Mouse (Mus musculus) midbrain, embryonic 12.5 days (tissue): Measurements from ENCODE around the gene Flot1. TPM values are rescaled to one million over a fixed set of nuclear protein-coding genes. Genes with fewer than 3 reads are reported as not detected.

Source experiments
- ATAC-seq: fragments of 200-750 bp; cut with Nextera tagmentation; 2 replicates; pipeline ENCODE4 v1.8.0; 2017; ENCODE audit warnings: low read depth, moderate TSS enrichment, moderate library complexity; ENCODE audit not compliant: low FRiP score
- H3K27ac ChIP-seq: fragments of 300-500 bp; sonication (generic); replicated peaks from 2 replicates; pipeline ENCODE4 v1.5.1; 2016; ENCODE audit warnings: mild to moderate bottlenecking
- H3K27me3 ChIP-seq: fragments of 300-500 bp; sonication (generic); 2 replicates; pipeline ENCODE4 v1.6.1; 2016; ENCODE audit warnings: mild to moderate bottlenecking
- H3K36me3 ChIP-seq: fragments of 300-500 bp; sonication (generic); 2 replicates; pipeline ENCODE4 v1.6.1; 2016
- H3K4me1 ChIP-seq: fragments of 300-500 bp; sonication (generic); 2 replicates; pipeline ENCODE4 v1.6.1; 2016
- H3K4me2 ChIP-seq: fragments of 300-500 bp; sonication (generic); replicated peaks from 2 replicates; pipeline ENCODE4 v1.6.1; 2016; ENCODE audit warnings: mild to moderate bottlenecking, moderate library complexity
- H3K4me3 ChIP-seq: fragments of 300-500 bp; sonication (generic); 2 replicates; pipeline ENCODE4 v1.5.1; 2016; ENCODE audit warnings: mild to moderate bottlenecking
- H3K9ac ChIP-seq: fragments of 300-500 bp; sonication (generic); replicated peaks from 2 replicates; pipeline ENCODE4 v1.6.1; 2016; ENCODE audit warnings: mild to moderate bottlenecking, moderate library complexity
- H3K9me3 ChIP-seq: fragments of 300-500 bp; sonication (generic); 2 replicates; pipeline ENCODE4 v1.6.1; 2016; ENCODE audit warnings: mild to moderate bottlenecking
- WGBS: fragments of 180-500 bp; shearing (Covaris S2); methylation state at CpG from one replicate; pipeline ENCODE4 v1.1.7; 2016; 5-methylcytosine and 5-hydroxymethylcytosine counted together
- microRNA-seq: library from miRNA; unstranded; fragments of <30 nt; microRNA quantifications from one replicate; pipeline ENCODE4, GENCODE M21; 2017
- polyA plus RNA-seq: library from polyadenylated mRNA; unstranded; fragments of >200 nt; fragmentation: Nextera tagmentation; extraction: Ambion mirVana; gene quantifications from 2 replicates; pipeline ENCODE4 v1.2.1, GENCODE M21; 2016

Flot1 gene
- polyA plus RNA-seq, 1 experiment from 2014 or later = 53.5 TPM

DNA sequence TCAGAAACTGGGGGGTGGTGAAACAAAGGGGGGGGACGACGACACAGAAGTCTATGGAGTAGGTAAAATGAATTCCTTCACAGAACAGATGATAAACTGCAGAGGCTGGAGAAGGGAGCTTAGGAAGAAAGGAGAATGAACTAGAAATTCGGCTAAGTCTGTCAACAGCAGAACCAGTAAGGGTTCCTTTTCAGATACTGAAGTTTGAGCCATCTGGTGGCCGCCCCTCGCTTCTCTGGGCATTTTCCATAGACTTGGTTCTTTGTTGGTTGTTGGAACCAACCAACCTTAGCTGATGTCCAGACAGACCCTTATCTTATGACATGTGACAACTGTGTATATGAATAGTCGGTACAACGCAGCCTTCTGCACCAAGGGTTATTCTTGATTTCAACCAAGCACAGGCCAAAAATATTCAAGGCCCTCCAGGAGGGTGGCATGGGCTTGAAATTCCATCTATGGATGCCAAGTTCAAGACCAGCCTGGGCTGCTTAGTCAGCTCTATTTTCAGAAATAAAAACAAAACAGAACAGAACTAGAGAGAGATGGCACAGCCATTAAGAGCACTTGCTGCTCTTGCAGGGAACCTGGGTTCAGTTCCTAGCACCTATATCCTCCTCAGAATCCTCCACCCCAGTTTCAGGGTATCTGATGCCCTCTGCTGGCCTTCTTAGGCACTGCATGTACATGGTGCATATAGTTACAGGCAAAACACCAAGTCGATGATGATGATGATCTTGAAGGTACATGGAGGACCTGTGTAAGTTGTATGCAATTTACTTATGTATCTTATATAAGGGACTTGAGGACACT is 48.1 kb downstream of the Flot1 start:
- Histone ChIP-seq H3K36me3 (peaks cover 48% of the 10 kb centered on the region), H3K9ac (no peak overlapping the region), H3K27me3 (no peaks in the 10 kb centered on the region), H3K9me3 (0 out of 2 replicates have a peak, but pooled peaks cover 5% of the 10 kb centered on the region), H3K4me1 (peaks cover 60% of the 10 kb centered on the region), H3K27ac (peak overlapping the region; percentile 39; the same call in 1 of the 2 replicates), H3K4me3 (peak overlapping the region; percentile 60), H3K4me2 (peak overlapping the region; percentile 100)
- ATAC-seq = no peak
- WGBS = 87% methylated on average over 8 of the region's 8 CpGs

DNA sequence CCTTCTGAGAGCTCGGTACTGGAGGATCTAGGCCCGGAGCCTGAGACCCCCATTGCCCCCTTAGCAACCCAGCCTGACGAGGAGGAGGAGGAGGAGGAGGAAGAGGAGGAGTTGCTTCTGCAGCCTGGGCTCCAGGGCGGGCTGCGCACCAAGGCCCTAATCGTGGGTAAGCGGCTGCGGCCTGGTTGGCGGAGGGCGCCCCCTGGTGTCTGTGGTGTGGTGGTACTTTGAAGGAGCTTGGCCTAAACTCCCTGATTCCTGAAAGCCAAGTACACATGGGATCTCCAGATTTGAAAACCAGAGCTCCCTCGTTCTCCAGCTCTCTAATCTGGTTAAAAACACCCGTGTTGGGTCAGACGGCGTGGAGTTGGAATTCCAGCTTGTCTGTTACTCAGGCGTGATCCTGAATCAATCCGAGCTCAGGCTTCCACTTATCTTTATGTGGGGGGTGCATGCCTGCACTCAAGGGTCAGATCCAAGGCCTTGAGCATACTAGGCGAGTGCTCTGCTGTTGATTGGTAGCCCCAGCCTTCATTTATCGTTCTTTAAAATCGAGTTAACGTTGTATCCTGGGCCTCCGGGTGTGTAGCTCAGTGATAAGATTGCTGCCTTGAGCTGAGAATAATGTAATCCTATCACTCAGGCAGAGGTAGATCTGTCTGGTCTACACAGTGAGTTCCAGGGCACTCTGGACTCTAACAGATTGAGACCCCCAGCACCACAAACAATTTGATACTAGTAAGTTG is 50.9 kb downstream of the Flot1 start:
- H3K27me3 ChIP-seq = no peaks in the 10 kb centered on the region
- peak; percentile 28 for ATAC-seq
- 0 out of 2 replicates have a peak, but pooled peaks cover 5% of the 10 kb centered on the region for H3K9me3 ChIP-seq
- H3K36me3 ChIP-seq = peaks cover 47% of the 10 kb centered on the region
- WGBS = 35% methylated on average over 21 of the region's 21 CpGs
- H3K4me1 ChIP-seq = peaks cover 39% of the 10 kb centered on the region
- peak overlapping the region; percentile 27 for H3K4me2 ChIP-seq
- no peak overlapping the region; the same call in 1 of the 2 replicates for H3K9ac ChIP-seq
- peak overlapping the region; percentile 14; the same call in 1 of the 2 replicates for H3K4me3 ChIP-seq
- peak overlapping the region; percentile 49; the same call in 1 of the 2 replicates for H3K27ac ChIP-seq

DNA sequence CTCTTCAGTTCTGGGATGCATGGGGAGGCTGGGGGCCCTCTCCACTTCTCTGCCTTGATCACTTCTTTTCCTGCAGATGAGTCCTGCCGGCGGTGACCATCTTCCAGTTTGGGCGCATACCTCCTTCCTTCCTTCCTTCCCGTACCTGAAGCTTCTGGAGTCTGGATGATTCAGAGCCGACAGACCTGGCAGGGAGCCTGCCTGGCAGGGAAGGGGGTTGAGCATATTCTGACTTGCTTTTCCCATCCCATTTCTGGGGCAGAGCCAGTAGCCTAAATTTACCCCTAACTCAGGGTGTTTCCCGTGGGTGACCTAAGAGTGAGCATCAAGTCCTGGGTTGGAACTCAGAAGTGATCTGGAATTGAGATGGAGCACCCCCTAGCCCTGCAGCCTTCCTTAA is 51.7 kb downstream of the Flot1 start:
- peaks cover 33% of the 10 kb centered on the region for H3K4me1 ChIP-seq

DNA sequence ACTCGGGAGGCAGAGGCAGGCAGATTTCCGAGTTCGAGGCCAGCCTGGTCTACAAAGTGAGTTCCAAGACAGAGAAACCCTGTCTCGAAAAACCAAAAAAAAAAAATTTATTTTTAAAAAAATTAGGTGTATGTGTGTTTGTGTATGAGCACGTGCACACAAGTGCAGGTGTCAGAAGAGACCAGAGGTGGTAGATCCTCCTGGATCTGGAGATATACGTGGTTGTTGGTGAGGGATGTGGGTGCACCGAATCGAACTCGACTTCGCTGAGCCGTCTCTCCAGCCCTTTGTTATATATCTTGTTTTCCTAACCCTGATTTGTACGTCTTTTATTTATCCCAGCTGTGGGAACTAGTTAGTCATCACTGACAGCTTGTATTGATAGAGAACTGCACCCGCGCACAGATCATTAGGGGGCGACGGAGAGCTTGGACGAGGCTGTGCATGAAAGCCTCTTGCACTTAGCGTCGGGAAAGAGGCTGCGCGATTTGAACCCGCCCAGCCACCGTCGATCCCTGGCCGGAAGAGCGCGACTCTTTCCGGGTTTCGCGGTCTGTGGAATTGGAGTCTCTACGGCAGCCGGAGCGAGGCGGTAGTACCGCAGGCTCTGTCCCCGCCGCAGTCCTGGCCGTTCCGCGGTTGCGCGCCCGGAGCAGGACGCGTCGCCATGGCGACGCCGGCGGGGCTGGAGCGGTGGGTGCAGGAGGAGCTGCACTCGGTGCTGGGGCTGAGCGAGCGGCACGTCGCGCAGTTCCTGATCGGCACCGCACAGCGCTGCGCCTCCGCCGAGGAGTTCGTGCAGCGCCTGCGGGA is 56.4 kb downstream of the Flot1 start, which contains the start of gene Dhx16:
Gene Dhx16, plus strand, starts transcription at position 575 of the 813 bp plus-strand sequence.
- peak within 1 kb of the TSS; percentile 89 for H3K9ac ChIP-seq
- H3K36me3 ChIP-seq = peaks cover 48% of the 10 kb centered on the region
- H3K27me3 ChIP-seq = no peaks in the 10 kb centered on the region
- peak; percentile 91 for ATAC-seq
- WGBS = 6% methylated on average over 66 of the region's 66 CpGs
- H3K4me2 ChIP-seq = peak within 1 kb of the TSS; percentile 77
- no peaks in the 10 kb centered on the region for H3K9me3 ChIP-seq
- peak within 1 kb of the TSS; percentile 81 for H3K27ac ChIP-seq
- peaks cover 15% of the 10 kb centered on the region for H3K4me1 ChIP-seq
- H3K4me3 ChIP-seq = peak within 1 kb of the TSS; percentile 92

More for the DNA sequence above, 51.7 kb downstream of the Flot1 start:
- Histone ChIP-seq H3K27me3 (no peaks in the 10 kb centered on the region), H3K4me2 (no peak overlapping the region), H3K9ac (no peak overlapping the region), H3K4me3 (no peak overlapping the region), H3K9me3 (0 out of 2 replicates have a peak, but pooled peaks cover 5% of the 10 kb centered on the region), H3K27ac (no peak overlapping the region), H3K36me3 (peaks cover 47% of the 10 kb centered on the region)
- no peak for ATAC-seq
- 95% methylated on average over 6 of the region's 6 CpGs for WGBS

Small RNA genes within 50 kb of the gene (microRNA-seq; reads per million reads assigned to microRNA genes)
- 0.70 reads per million for gene Gm28033

Other genes starting within 250 kb of the Flot1 start
- gene Sfta2, start 221.7 kb upstream of the Flot1 start, polyA plus RNA-seq = not detected in 2 replicates
- not detected in 2 replicates for gene Gm9573, start 196.6 kb upstream of the Flot1 start, polyA plus RNA-seq
- 0.08 TPM in 1 of 2 replicates, not detected in the other for gene Mucl3, start 179.5 kb upstream of the Flot1 start, polyA plus RNA-seq
- gene Vars2, start 155.6 kb upstream of the Flot1 start, polyA plus RNA-seq = 18.7 and 19.0 TPM in 2 replicates
- gene Gtf2h4, start 149.5 kb upstream of the Flot1 start, polyA plus RNA-seq = 34.0 and 34.9 TPM in 2 replicates
- 201 and 218 TPM in 2 replicates for gene Ddr1, start 118.6 kb upstream of the Flot1 start, polyA plus RNA-seq
- 5.4 and 7.5 TPM in 2 replicates for gene Ier3, start 1.5 kb upstream of the Flot1 start, polyA plus RNA-seq
- 1,535 and 1,561 TPM in 2 replicates for gene Tubb5, start 15.1 kb downstream of the Flot1 start, polyA plus RNA-seq
- gene Mdc1, start 18.3 kb downstream of the Flot1 start, polyA plus RNA-seq = 19.1 and 20.3 TPM in 2 replicates
- gene Nrm, start 38.1 kb downstream of the Flot1 start, polyA plus RNA-seq = 48.5 and 48.6 TPM in 2 replicates
- gene Ppp1r18, start 42.4 kb downstream of the Flot1 start, polyA plus RNA-seq = 27.7 and 27.9 TPM in 2 replicates
- 47.8 and 48.2 TPM in 2 replicates for gene Dhx16, start 56.6 kb downstream of the Flot1 start, polyA plus RNA-seq
- gene 2310061I04Rik, start 74.2 kb downstream of the Flot1 start, polyA plus RNA-seq = 24.9 and 29.2 TPM in 2 replicates
- 279 and 282 TPM in 2 replicates for gene Atat1, start 86.8 kb downstream of the Flot1 start, polyA plus RNA-seq
- 45.5 and 53.6 TPM in 2 replicates for gene Mrps18b, start 93.2 kb downstream of the Flot1 start, polyA plus RNA-seq
- gene Ppp1r10, start 93.2 kb downstream of the Flot1 start, polyA plus RNA-seq = 68.6 and 70.4 TPM in 2 replicates
- 104 and 118 TPM in 2 replicates for gene Abcf1, start 146.5 kb downstream of the Flot1 start, polyA plus RNA-seq
- gene Gnl1, start 156.6 kb downstream of the Flot1 start, polyA plus RNA-seq = 48.5 and 52.0 TPM in 2 replicates
- 49.2 and 53.4 TPM in 2 replicates for gene Prr3, start 157.0 kb downstream of the Flot1 start, polyA plus RNA-seq
- 4.1 and 5.0 TPM in 2 replicates for gene H2-T24, start 197.3 kb downstream of the Flot1 start, polyA plus RNA-seq
- 4.2 and 6.1 TPM in 2 replicates for gene H2-T23, start 209.6 kb downstream of the Flot1 start, polyA plus RNA-seq
- 6.4 and 6.8 TPM in 2 replicates for gene H2-T22, start 219.5 kb downstream of the Flot1 start, polyA plus RNA-seq
- not detected in 2 replicates for gene Gm6034, start 219.7 kb downstream of the Flot1 start, polyA plus RNA-seq
- gene Gm11127, start 235.1 kb downstream of the Flot1 start, polyA plus RNA-seq = not detected in 2 replicates